Mouse (Mus musculus): ENCODE data around the gene Rbp2. TPM values are rescaled to one million over a fixed set of nuclear protein-coding genes. Genes with fewer than 3 reads are reported as not detected.

Rbp2 gene
- total RNA-seq, 2 experiments from 2014 or later, result not detected

- intact Hi-C loops (cut with DNase I), result no loop called here
- DNase-seq, result no peak
Observed at GRCm38 (mm10) chr9:98510363-98511055, 24.6 kb downstream of the Rbp2 start.

DNA sequence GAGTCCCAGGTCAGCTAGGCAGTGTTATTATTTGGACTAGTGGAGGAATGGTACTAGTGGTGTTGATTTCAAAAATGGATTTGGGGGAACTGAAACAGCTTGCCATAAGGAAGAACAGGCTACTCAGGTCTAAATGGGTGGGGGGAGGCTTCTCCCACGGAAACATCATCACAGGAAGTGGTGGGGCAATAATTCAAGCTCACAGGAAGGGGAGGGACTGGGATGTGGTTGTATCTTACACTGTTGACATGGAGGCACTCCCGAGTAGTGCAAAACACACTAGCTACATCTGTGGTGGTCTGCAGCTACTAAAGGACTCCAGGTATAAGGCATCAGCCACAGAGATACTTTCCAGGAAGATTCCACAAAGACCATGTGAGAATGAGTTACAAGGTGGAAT is 38.0 kb downstream of the Rbp2 start:
- intact Hi-C loops (cut with DNase I), result no loop called here
- DNase-seq, result no peak

GRCm38 (mm10) chr9:98524786-98525542 is 39.0 kb downstream of the Rbp2 start:
- intact Hi-C loops (cut with DNase I), result no loop called here
- no peak for DNase-seq

DNA sequence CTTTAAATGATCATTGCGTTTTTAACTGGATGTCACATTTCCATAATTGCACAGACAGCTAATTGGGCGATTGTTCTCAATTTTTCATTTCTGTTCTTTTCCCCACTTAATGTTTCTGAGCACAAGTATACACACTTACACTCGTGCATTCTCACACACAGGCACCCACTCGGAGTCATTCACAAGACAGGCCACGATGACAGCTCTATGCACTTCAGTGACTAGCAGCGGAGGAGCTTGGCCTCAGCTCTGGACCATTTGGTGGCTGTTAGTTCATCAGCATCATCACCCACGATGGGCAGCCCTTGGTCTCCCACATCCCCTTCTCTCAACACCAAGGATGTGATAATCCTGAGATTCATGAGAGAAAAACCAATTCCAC is 39.6 kb downstream of the Rbp2 start:
- intact Hi-C loops (cut with DNase I), result no loop called here
- DNase-seq, result no peak

DNA sequence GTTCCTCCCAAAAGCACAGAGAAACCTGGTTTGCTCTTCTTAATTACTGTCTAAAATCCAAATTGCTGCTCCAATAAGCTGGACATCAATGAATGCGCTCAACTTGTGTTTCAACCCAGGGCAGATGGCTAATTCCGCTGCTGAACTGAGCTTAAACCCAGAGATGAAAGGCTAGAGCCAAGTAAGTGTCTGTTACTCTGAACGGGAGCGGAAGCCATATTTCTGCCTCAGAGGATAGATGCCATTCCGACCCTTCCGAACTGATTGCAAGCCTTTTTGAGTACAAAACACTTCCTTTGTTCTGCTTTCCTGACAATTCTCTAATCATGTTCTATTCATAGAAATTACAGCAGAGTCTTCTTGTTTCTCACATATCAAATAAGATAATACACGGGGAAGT is 41.3 kb downstream of the Rbp2 start:
- intact Hi-C loops (cut with DNase I), result no loop called here
- no peak for DNase-seq

- intact Hi-C loops (cut with DNase I), result loop anchor here (10.0 kb wide), 1 partner anchor 85 kb away; no protein-coding TSS in a partner anchor
- no peak for DNase-seq
Observed at GRCm38 (mm10) chr9:98529776-98530175, 43.9 kb downstream of the Rbp2 start.

GRCm38 (mm10) chr9:98530999-98531398 is 45.1 kb downstream of the Rbp2 start:
- intact Hi-C loops (cut with DNase I), result loop anchor here (10.0 kb wide), 1 partner anchor 86 kb away; no protein-coding TSS in a partner anchor
- no peak for DNase-seq

GRCm38 (mm10) chr9:98534675-98535280 is 48.9 kb downstream of the Rbp2 start:
- intact Hi-C loops (cut with DNase I), result loop anchor here (5.0 to 10.0 kb wide), 2 partner anchors 90 to 117 kb away; no protein-coding TSS in a partner anchor

DNA sequence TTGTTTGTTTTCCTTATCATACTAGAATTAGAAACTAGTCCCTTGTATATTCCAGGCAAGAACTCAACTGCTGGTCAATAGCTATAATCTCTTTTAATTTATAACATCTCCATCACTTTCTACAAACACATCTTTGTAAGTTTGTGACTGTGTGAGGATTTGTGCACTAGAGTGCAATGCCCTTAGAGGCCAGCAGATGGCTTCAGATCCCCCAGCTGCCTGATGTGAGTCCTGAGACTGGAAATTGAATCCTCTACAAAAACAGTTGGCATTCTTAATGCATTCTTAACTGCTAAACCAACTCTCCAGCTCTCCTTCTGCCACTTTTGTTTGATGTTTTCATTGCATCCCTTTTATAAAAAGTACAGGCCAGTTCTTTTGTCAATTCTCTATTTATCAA is 49.8 kb downstream of the Rbp2 start:
- intact Hi-C loops (cut with DNase I), result loop anchor here (5.0 to 10.0 kb wide), 2 partner anchors 91 to 118 kb away; no protein-coding TSS in a partner anchor

More at GRCm38 (mm10) chr9:98534675-98535280, 48.9 kb downstream of the Rbp2 start:
- DNase-seq, result no peak

GRCm38 (mm10) chr9:98538017-98538712 is 52.2 kb downstream of the Rbp2 start:
- DNase-seq, result no peak
- intact Hi-C loops (cut with DNase I), result loop anchor here (5.0 to 10.0 kb wide), 2 partner anchors 93 to 121 kb away; no protein-coding TSS in a partner anchor

More for the DNA sequence above, 49.8 kb downstream of the Rbp2 start:
- no peak for DNase-seq

DNA sequence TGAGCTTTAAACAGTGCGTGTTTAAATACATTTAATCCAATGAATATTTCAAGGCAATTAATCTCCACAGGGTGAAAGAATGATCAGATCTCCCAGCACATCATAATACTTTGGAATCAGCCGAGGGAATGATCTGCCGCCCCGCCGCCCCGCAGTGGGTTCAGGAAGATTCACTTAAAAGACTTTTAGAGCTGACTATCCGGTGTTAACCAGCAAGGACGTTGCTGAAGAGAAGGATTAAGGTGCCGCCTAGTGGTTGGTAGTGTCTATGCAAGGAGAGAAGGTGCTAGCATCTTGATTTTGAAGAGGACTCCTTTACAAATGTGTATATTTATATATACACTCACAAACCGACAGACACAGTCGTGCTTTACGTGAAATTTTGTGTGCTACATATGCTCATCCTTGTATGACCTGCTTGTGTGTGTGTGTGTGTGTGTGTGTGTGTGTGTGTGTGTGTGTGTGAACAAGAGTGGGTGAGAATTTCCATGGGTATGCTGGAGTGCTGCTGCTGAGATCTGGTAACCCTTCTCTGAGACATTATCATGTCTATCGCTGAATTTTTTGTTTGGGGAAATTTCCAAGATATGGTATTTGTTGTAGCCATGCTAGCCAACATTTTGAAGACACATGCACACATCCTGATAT is 52.9 kb downstream of the Rbp2 start:
- intact Hi-C loops (cut with DNase I), result loop anchor here (5.0 to 10.0 kb wide), 2 partner anchors 94 to 122 kb away; no protein-coding TSS in a partner anchor
- DNase-seq, result peak; percentile 20 to 35

DNA sequence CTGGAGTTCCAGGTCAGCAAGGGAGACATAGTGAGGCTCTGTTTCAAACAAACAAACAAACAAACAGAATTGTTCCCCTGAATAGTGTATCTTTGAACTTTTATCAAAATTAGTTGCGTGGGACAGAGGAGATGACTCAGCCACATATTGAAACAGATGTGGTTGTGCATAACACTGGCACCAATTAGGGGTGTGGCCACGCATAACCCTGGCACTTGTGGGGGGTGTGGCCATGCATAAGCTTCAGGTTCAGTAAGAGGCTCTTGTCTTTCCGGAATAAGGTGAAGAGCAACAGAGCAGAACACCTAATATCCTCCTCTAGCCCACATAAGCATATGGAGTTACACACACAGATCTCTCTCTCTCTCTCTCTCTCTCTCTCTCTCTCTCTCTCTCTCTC is 58.1 kb downstream of the Rbp2 start:
- intact Hi-C loops (cut with DNase I), result no loop called here
- DNase-seq, result no peak

Other genes with a start within 250 kb of the Rbp2 start
- gene Nmnat3, start 198.7 kb upstream of the Rbp2 start, total RNA-seq (2021), result 10 to 100 TPM; 11.5 to 11.7 TPM
- 1 to 10 TPM; 1.2 to 1.5 TPM for gene Rbp1, start 63.2 kb upstream of the Rbp2 start, total RNA-seq (2021)
- gene Copb2, start 77.6 kb downstream of the Rbp2 start, total RNA-seq (2021), result 10 to 100 TPM; 55.7 to 61.9 TPM
- 10 to 100 TPM; 22.2 to 24.1 TPM for gene Mrps22, start 115.5 kb downstream of the Rbp2 start, total RNA-seq (2021)

All from gastrocnemius, postnatal 36 days (tissue).